Mouse (Mus musculus): ENCODE results near the gene Nup205.

GRCm38 (mm10) chr6:35294964-35295363, 117.7 kb downstream of the Nup205 start:
- no peak for TF ChIP-seq EP300 (IDR thresholded peaks at IDR 0.05)
- no peak for TF ChIP-seq CTCF (IDR thresholded peaks at IDR 0.05)

All from lung, postnatal 0 days (tissue).